Mouse (Mus musculus) testis, adult 2 months (tissue): ENCODE results near the gene Fcna.

Experiments used
- CTCF ChIP-seq: fragments of 200-500 bp; IDR thresholded peaks from 2 replicates; pipeline ENCODE4 v1.5.1; 2012; ENCODE audit warnings: low read depth, mild to moderate bottlenecking, inconsistent platforms, low read length, moderate library complexity; ENCODE audit not compliant: control insufficient read depth, insufficient read depth, insufficient replicate concordance
- POLR2A ChIP-seq: fragments of 200-500 bp; IDR thresholded peaks from 2 replicates; pipeline ENCODE4 v1.6.1; 2012; ENCODE audit warnings: low read depth, mild to moderate bottlenecking, inconsistent platforms, low read length, moderate library complexity; ENCODE audit not compliant: control insufficient read depth

DNA sequence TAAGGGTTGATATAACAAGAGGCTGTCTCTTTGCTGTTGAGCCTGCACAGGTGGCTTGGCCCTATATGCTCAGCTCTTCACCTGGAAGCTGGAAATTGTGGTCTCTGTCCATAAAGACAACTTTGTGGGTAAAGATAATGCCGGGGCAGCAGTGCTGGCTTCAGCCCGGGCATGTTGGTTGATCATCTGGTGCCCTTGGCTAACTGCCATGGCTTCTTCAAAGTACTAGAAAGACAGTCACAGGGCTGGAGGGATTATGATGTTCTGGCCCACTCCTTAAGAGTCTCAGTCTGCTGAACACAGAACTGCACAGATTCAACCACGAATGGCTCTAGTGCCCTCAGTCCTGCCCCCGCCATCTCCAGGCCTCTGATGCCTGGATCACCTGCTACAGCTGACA, 29.4 kb upstream of the Fcna start:
- TF ChIP-seq CTCF: no peak
- no peak for TF ChIP-seq POLR2A
